Mouse (Mus musculus): Measurements from ENCODE around the gene Prokr2.
A peak's percentile ranks its signal among the peaks of the same experiment; 100 is the strongest.

DNA sequence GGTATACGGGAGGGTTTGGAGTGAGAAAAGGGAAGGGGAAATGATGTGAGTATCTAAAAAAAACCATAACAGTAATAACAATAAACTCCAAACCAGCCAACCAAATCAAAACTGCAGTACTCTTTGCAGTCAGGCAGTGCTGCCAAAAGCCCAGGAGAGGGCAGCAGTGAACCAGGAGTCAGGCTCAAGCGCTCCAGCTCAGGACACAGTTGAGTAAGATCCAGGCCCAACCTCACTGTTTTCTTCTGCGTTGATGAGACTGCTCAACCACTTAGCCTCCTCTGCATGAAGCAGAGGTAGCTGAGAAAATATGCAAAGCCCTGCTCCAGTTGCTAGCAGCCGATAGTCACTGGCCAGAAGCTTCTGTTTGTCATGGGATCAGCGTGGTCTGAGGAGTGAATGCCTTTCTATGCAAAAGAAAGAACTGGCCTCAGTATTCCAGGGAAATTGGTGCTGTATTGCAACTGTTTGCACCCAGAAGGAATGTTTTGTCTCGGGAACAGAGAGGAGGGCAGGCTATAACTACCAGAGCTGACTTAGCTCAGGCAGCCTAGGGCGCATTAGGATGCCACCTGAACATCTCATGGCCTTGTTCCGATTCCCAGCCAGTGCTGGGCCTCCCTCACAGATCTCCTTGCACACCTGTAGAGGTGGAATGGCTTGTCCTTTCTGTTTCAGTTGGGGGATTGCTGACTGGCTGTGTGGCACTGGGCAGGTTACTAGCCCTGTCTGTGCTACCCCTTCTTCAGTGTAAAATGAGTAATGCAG is 69.0 kb downstream of the Prokr2 start:
- peak; percentile 96 for TF ChIP-seq CTCF (IDR thresholded peaks at IDR 0.05; ENCODE audit: low read depth)
- TF ChIP-seq EP300 (optimal IDR thresholded peaks at IDR 0.05), result no peak
